Mouse (Mus musculus): Measurements from ENCODE around the gene Smoc2. TPM values are rescaled to one million over a fixed set of nuclear protein-coding genes. Genes with fewer than 3 reads are reported as not detected.

Smoc2 gene
- polyA plus RNA-seq, 1 experiment from 2014 or later = 24.0 TPM

DNA sequence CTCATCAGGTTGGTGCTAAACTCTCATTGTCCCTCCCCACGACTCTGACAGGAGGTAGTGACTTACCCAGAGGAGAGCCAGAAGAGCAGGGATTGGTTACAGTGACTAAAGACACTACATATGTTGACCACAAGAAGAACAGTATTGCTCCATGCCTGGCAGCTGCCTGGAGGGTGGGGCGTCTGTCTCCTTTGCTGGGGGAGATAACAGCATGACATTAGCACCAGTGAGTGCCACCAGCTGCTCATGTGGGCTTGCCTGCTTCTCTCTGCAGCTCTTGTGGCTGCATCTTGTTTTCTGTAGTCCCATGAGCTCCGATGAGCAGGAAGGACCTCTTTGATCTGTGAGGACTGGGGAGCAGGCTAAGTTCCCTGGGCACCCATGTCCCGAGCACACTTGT, 29.7 kb upstream of the Smoc2 start:
- no peak for ATAC-seq (ENCODE audit: low FRiP score, low read depth)
- 75% methylated on average over 4 of the region's 4 CpGs for WGBS
- H3K27me3 ChIP-seq = no peaks in the 10 kb centered on the region
- H3K27ac ChIP-seq (replicated peaks) = no peak overlapping the region
- no peak overlapping the region for H3K4me3 ChIP-seq
- no peaks in the 10 kb centered on the region for H3K9me3 ChIP-seq
- H3K4me2 ChIP-seq (replicated peaks) = no peak overlapping the region
- no peaks in the 10 kb centered on the region for H3K36me3 ChIP-seq
- no peaks in the 10 kb centered on the region for H3K4me1 ChIP-seq
- H3K9ac ChIP-seq (replicated peaks) = no peak overlapping the region

GRCm38 (mm10) chr17:14250401-14250800, 28.9 kb upstream of the Smoc2 start:
- no peaks in the 10 kb centered on the region for H3K27me3 ChIP-seq
- no peak overlapping the region for H3K4me2 ChIP-seq (replicated peaks)
- H3K4me3 ChIP-seq = no peak overlapping the region
- H3K4me1 ChIP-seq = no peaks in the 10 kb centered on the region
- no peak overlapping the region for H3K27ac ChIP-seq (replicated peaks)
- 85% methylated on average over 8 of the region's 8 CpGs for WGBS
- H3K9me3 ChIP-seq = no peaks in the 10 kb centered on the region
- no peak for ATAC-seq (ENCODE audit: low FRiP score, low read depth)
- H3K36me3 ChIP-seq = no peaks in the 10 kb centered on the region
- H3K9ac ChIP-seq (replicated peaks) = no peak overlapping the region

- no peaks in the 10 kb centered on the region for H3K27me3 ChIP-seq
- 86% methylated on average over 7 of the region's 7 CpGs for WGBS
- H3K27ac ChIP-seq (replicated peaks) = no peak overlapping the region
- no peak for ATAC-seq (ENCODE audit: low FRiP score, low read depth)
- no peak overlapping the region for H3K4me2 ChIP-seq (replicated peaks)
- no peaks in the 10 kb centered on the region for H3K9me3 ChIP-seq
- no peak overlapping the region for H3K9ac ChIP-seq (replicated peaks)
- no peaks in the 10 kb centered on the region for H3K36me3 ChIP-seq
- no peak overlapping the region for H3K4me3 ChIP-seq
- no peaks in the 10 kb centered on the region for H3K4me1 ChIP-seq
These were observed 26.9 kb upstream of the Smoc2 start for GRCm38 (mm10) chr17:14252456-14252855.

DNA sequence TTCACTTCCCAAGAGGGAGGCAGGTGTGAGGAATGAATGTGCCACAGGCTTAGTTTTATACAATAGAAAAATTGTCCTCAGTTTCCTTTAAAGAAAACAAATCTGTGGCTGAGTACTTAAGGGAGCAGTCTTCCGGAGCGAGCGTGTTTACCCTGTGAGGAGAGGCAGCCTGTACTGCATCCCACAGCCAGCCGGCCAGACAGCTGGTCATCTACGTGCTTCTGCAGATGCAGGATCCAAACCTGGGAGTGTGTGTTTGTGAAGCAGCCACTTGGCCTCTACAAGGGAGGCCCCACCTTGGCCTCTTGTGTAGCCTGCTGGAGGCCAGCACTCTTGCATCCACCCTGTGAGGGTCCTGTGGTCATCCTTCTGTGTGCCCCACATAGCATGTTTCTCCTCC, 24.7 kb upstream of the Smoc2 start:
- Histone ChIP-seq H3K27me3 (no peaks in the 10 kb centered on the region), H3K9me3 (no peaks in the 10 kb centered on the region), H3K36me3 (no peaks in the 10 kb centered on the region), H3K4me3 (no peak overlapping the region), H3K4me1 (no peaks in the 10 kb centered on the region), H3K4me2 (replicated peaks) (no peak overlapping the region), H3K27ac (replicated peaks) (no peak overlapping the region), H3K9ac (replicated peaks) (no peak overlapping the region)
- 81% methylated on average over 5 of the region's 5 CpGs for WGBS
- no peak for ATAC-seq (ENCODE audit: low FRiP score, low read depth)

DNA sequence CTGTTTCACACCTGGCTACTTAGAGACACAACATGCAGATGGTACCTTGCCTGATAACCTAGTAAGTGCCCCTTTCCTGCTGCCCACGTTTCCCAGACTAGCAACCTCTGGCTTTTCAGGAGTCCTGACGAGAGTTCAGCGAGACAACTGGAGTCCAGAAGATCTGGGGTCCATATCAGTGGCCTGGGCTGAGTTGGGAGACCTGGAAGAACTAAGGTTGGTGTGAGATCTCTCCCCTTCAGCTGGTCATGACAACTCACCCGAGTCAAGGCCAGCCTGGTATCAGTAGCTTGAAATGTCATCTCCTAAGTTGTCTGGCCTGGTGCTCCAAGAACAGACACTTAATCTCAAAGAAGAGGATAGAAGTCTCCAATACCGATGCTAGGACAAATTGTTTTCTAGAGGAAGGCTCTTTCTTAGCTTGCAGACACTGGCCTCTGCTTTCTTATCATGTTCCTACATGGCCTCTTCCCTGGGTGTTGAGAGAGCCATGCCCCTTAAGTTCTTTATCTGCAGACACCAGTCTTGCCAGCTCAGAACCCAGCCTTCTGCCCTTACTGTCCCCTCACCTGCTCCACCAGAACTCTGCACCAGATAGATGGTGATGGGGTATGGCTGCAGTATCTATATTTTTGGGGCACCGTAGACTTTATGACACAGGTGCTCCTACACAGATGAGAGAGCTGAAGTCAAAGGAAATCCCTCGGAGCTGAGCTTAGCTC, 21.3 kb upstream of the Smoc2 start:
- 87% methylated on average over 7 of the region's 7 CpGs for WGBS
- Histone ChIP-seq H3K4me2 (replicated peaks) (no peak overlapping the region), H3K4me3 (no peak overlapping the region), H3K27me3 (no peaks in the 10 kb centered on the region), H3K9ac (replicated peaks) (no peak overlapping the region), H3K4me1 (no peaks in the 10 kb centered on the region), H3K9me3 (no peaks in the 10 kb centered on the region), H3K27ac (replicated peaks) (no peak overlapping the region), H3K36me3 (no peaks in the 10 kb centered on the region)
- ATAC-seq (ENCODE audit: low FRiP score, low read depth) = no peak

GRCm38 (mm10) chr17:14258906-14259305, 20.4 kb upstream of the Smoc2 start:
- H3K4me1 ChIP-seq = no peaks in the 10 kb centered on the region
- no peak overlapping the region for H3K27ac ChIP-seq (replicated peaks)
- no peaks in the 10 kb centered on the region for H3K36me3 ChIP-seq
- 27% methylated on average over 6 of the region's 6 CpGs for WGBS
- H3K4me2 ChIP-seq (replicated peaks) = no peak overlapping the region
- no peak for ATAC-seq (ENCODE audit: low FRiP score, low read depth)
- H3K9ac ChIP-seq (replicated peaks) = no peak overlapping the region
- H3K4me3 ChIP-seq = no peak overlapping the region
- H3K27me3 ChIP-seq = no peaks in the 10 kb centered on the region
- no peaks in the 10 kb centered on the region for H3K9me3 ChIP-seq

DNA sequence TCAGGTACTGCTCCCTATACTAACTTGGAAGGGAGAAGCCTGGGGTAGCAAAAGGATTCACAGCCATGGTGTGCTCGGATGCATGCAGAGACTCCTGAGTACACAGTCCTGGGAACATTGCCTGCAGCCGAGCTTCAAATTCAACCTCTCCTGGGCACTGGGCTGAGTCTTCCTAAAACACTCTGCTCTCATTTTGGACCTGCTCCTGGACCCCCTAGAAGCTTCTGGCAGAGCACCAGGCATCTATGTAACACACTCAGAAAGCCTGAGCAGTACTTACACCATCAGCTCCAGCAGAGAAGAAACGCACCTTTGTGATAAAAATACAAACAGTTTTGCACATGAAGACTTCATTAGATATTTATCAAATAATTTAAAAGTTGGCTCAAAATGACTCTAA, 18.3 kb upstream of the Smoc2 start:
- H3K27ac ChIP-seq (replicated peaks) = no peak overlapping the region
- 86% methylated on average over 3 of the region's 3 CpGs for WGBS
- no peak overlapping the region for H3K4me2 ChIP-seq (replicated peaks)
- ATAC-seq (ENCODE audit: low FRiP score, low read depth) = no peak
- no peaks in the 10 kb centered on the region for H3K36me3 ChIP-seq
- no peaks in the 10 kb centered on the region for H3K4me1 ChIP-seq
- no peaks in the 10 kb centered on the region for H3K27me3 ChIP-seq
- H3K4me3 ChIP-seq = no peak overlapping the region
- H3K9me3 ChIP-seq = no peaks in the 10 kb centered on the region
- no peak overlapping the region for H3K9ac ChIP-seq (replicated peaks)

GRCm38 (mm10) chr17:14262217-14262616, 17.1 kb upstream of the Smoc2 start:
- H3K36me3 ChIP-seq = no peaks in the 10 kb centered on the region
- ATAC-seq (ENCODE audit: low FRiP score, low read depth) = no peak
- no peaks in the 10 kb centered on the region for H3K9me3 ChIP-seq
- no peak overlapping the region for H3K9ac ChIP-seq (replicated peaks)
- H3K27ac ChIP-seq (replicated peaks) = no peak overlapping the region
- no peaks in the 10 kb centered on the region for H3K27me3 ChIP-seq
- no peak overlapping the region for H3K4me3 ChIP-seq
- H3K4me2 ChIP-seq (replicated peaks) = no peak overlapping the region
- WGBS = 87% methylated on average over 10 of the region's 10 CpGs
- no peaks in the 10 kb centered on the region for H3K4me1 ChIP-seq

GRCm38 (mm10) chr17:14268001-14268400, 11.3 kb upstream of the Smoc2 start:
- H3K27me3 ChIP-seq = no peaks in the 10 kb centered on the region
- no peaks in the 10 kb centered on the region for H3K9me3 ChIP-seq
- no peak overlapping the region for H3K9ac ChIP-seq (replicated peaks)
- H3K4me1 ChIP-seq = no peaks in the 10 kb centered on the region
- no peaks in the 10 kb centered on the region for H3K36me3 ChIP-seq
- ATAC-seq (ENCODE audit: low FRiP score, low read depth) = no peak
- H3K4me2 ChIP-seq (replicated peaks) = no peak overlapping the region
- no peak overlapping the region for H3K4me3 ChIP-seq
- H3K27ac ChIP-seq (replicated peaks) = no peak overlapping the region
- 82% methylated on average over 4 of the region's 4 CpGs for WGBS

GRCm38 (mm10) chr17:14273386-14273785, 5.9 kb upstream of the Smoc2 start:
- Histone ChIP-seq H3K9ac (replicated peaks) (no peak overlapping the region), H3K4me3 (no peak overlapping the region), H3K9me3 (no peaks in the 10 kb centered on the region), H3K36me3 (no peaks in the 10 kb centered on the region), H3K27me3 (peaks cover 22% of the 10 kb centered on the region), H3K4me1 (no peaks in the 10 kb centered on the region), H3K4me2 (replicated peaks) (no peak overlapping the region), H3K27ac (replicated peaks) (no peak overlapping the region)
- 90% methylated on average over 6 of the region's 6 CpGs for WGBS
- ATAC-seq (ENCODE audit: low FRiP score, low read depth) = no peak

GRCm38 (mm10) chr17:14277310-14277709, 2.0 kb upstream of the Smoc2 start:
- Histone ChIP-seq H3K27ac (replicated peaks) (no peak overlapping the region), H3K4me1 (peaks cover 18% of the 10 kb centered on the region), H3K9me3 (no peaks in the 10 kb centered on the region), H3K4me2 (replicated peaks) (no peak overlapping the region), H3K4me3 (no peak overlapping the region), H3K9ac (replicated peaks) (no peak overlapping the region), H3K27me3 (peaks cover 61% of the 10 kb centered on the region), H3K36me3 (no peaks in the 10 kb centered on the region)
- WGBS = 91% methylated on average over 7 of the region's 7 CpGs
- no peak for ATAC-seq (ENCODE audit: low FRiP score, low read depth)

DNA sequence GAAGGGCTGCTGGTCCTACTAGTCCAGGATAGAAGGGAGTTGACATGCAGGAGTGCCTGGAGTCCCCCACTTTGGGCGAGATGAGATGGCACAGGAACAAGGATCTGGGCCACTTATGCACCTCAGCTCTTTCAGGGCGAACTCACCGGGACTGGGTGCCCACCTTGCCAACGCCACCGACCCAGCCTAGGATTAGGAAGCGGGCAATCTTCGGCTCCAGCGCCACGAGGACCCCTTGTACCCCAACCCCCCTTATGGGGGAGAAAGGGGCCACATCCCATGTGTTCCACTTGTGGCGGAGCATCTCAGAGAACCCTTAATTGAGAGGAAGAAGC, 627 bp downstream of the Smoc2 start:
- H3K9me3 ChIP-seq = no peaks in the 10 kb centered on the region
- peak overlapping the region; percentile 77 for H3K4me2 ChIP-seq (replicated peaks)
- peaks cover 18% of the 10 kb centered on the region for H3K4me1 ChIP-seq
- ATAC-seq (ENCODE audit: low FRiP score, low read depth) = no peak
- H3K27ac ChIP-seq (replicated peaks) = no peak overlapping the region
- H3K9ac ChIP-seq (replicated peaks) = no peak overlapping the region
- peak overlapping the region; percentile 44 for H3K4me3 ChIP-seq
- H3K36me3 ChIP-seq = no peaks in the 10 kb centered on the region
- H3K27me3 ChIP-seq = peaks cover 67% of the 10 kb centered on the region
- WGBS = 1% methylated on average over 10 of the region's 10 CpGs

DNA sequence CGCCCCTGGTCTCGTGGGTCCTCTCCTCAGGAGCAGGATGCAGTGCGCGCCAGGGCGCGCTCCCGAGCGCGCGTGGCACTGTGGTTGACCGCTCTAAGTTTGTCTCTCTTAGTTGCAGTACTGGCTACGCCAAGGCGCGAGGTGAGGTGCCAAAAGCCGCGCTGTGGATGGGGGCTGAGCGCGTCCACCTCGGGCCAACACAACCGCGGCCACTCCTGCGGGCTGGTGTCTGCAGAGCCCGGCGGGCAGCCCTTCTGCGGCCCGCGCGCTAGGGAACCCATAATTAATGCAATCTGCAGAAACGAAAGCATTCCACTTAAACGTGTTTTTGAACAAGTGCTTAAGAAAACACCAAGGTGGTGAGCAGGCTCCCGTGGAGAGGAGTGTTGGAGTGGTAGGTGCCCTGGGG, 1.1 kb downstream of the Smoc2 start:
- H3K36me3 ChIP-seq = no peaks in the 10 kb centered on the region
- H3K4me3 ChIP-seq = peak overlapping the region; percentile 44
- H3K27me3 ChIP-seq = peaks cover 67% of the 10 kb centered on the region
- H3K9ac ChIP-seq (replicated peaks) = no peak overlapping the region
- ATAC-seq (ENCODE audit: low FRiP score, low read depth) = no peak
- WGBS = 2% methylated on average over 31 of the region's 31 CpGs
- peak overlapping the region; percentile 77 for H3K4me2 ChIP-seq (replicated peaks)
- H3K9me3 ChIP-seq = no peaks in the 10 kb centered on the region
- H3K27ac ChIP-seq (replicated peaks) = no peak overlapping the region
- H3K4me1 ChIP-seq = peaks cover 18% of the 10 kb centered on the region
